Mouse (Mus musculus): ENCODE data around the gene Ubxn10. TPM values are rescaled to one million over a fixed set of nuclear protein-coding genes. Genes with fewer than 3 reads are reported as not detected.

The Ubxn10 gene
- polyA plus RNA-seq, 1 experiment = 1.0 TPM

- Histone ChIP-seq H3K9ac (ENCODE audit: low read depth, poor library complexity, severe bottlenecking) (no peak overlapping the region), H3K27ac (ENCODE audit: insufficient read depth, low read length) (no peak overlapping the region), H3K27me3 (ENCODE audit: control insufficient read depth, insufficient read depth, low read length, poor library complexity, severe bottlenecking) (no peaks in the 10 kb centered on the region), H3K4me1 (ENCODE audit: control insufficient read depth, insufficient read depth, low read length) (no peaks in the 10 kb centered on the region), H3K9me3 (replicated peaks; ENCODE audit: control insufficient read depth, insufficient read depth, low read length, poor library complexity, severe bottlenecking) (no peaks in the 10 kb centered on the region), H3K36me3 (ENCODE audit: control insufficient read depth, insufficient read depth, low read length, poor library complexity, severe bottlenecking) (no peaks in the 10 kb centered on the region), H3K4me3 (ENCODE audit: low read depth, low read length) (no peak overlapping the region)
- TF ChIP-seq EP300 (IDR thresholded peaks at IDR 0.05; ENCODE audit: insufficient read depth, low read depth, low read length) (no peak), POLR2A (IDR thresholded peaks at IDR 0.05; ENCODE audit: insufficient read depth, low read length) (no peak), CTCF (IDR thresholded peaks at IDR 0.05; ENCODE audit: low read depth, low read length) (no peak)
These were observed 64.8 kb downstream of the Ubxn10 start for GRCm38 (mm10) chr4:138672160-138672559.

- no peaks in the 10 kb centered on the region for H3K4me1 ChIP-seq (ENCODE audit: control insufficient read depth, insufficient read depth, low read length)
- no peak overlapping the region for H3K27ac ChIP-seq (ENCODE audit: insufficient read depth, low read length)
- no peak for TF ChIP-seq CTCF (IDR thresholded peaks at IDR 0.05; ENCODE audit: low read depth, low read length)
- no peak for TF ChIP-seq EP300 (IDR thresholded peaks at IDR 0.05; ENCODE audit: insufficient read depth, low read depth, low read length)
- TF ChIP-seq POLR2A (IDR thresholded peaks at IDR 0.05; ENCODE audit: insufficient read depth, low read length) = no peak
These were observed 66.7 kb downstream of the Ubxn10 start for GRCm38 (mm10) chr4:138670093-138670889.

GRCm38 (mm10) chr4:138666521-138666920, 70.4 kb downstream of the Ubxn10 start:
- Histone ChIP-seq H3K9ac (ENCODE audit: low read depth, poor library complexity, severe bottlenecking) (no peak overlapping the region), H3K9me3 (replicated peaks; ENCODE audit: control insufficient read depth, insufficient read depth, low read length, poor library complexity, severe bottlenecking) (no peaks in the 10 kb centered on the region), H3K27ac (ENCODE audit: insufficient read depth, low read length) (no peak overlapping the region)

More at GRCm38 (mm10) chr4:138670093-138670889, 66.7 kb downstream of the Ubxn10 start:
- no peaks in the 10 kb centered on the region for H3K27me3 ChIP-seq (ENCODE audit: control insufficient read depth, insufficient read depth, low read length, poor library complexity, severe bottlenecking)
- H3K9ac ChIP-seq (ENCODE audit: low read depth, poor library complexity, severe bottlenecking) = no peak overlapping the region
- H3K4me3 ChIP-seq (ENCODE audit: low read depth, low read length) = no peak overlapping the region
- no peaks in the 10 kb centered on the region for H3K9me3 ChIP-seq (replicated peaks; ENCODE audit: control insufficient read depth, insufficient read depth, low read length, poor library complexity, severe bottlenecking)
- H3K36me3 ChIP-seq (ENCODE audit: control insufficient read depth, insufficient read depth, low read length, poor library complexity, severe bottlenecking) = no peaks in the 10 kb centered on the region

GRCm38 (mm10) chr4:138659936-138660602, 76.9 kb downstream of the Ubxn10 start:
- TF ChIP-seq POLR2A (IDR thresholded peaks at IDR 0.05; ENCODE audit: insufficient read depth, low read length) = no peak
- H3K9me3 ChIP-seq (replicated peaks; ENCODE audit: control insufficient read depth, insufficient read depth, low read length, poor library complexity, severe bottlenecking) = no peaks in the 10 kb centered on the region
- no peaks in the 10 kb centered on the region for H3K27me3 ChIP-seq (ENCODE audit: control insufficient read depth, insufficient read depth, low read length, poor library complexity, severe bottlenecking)

More at GRCm38 (mm10) chr4:138666521-138666920, 70.4 kb downstream of the Ubxn10 start:
- Histone ChIP-seq H3K27me3 (ENCODE audit: control insufficient read depth, insufficient read depth, low read length, poor library complexity, severe bottlenecking) (no peaks in the 10 kb centered on the region), H3K36me3 (ENCODE audit: control insufficient read depth, insufficient read depth, low read length, poor library complexity, severe bottlenecking) (no peaks in the 10 kb centered on the region), H3K4me1 (ENCODE audit: control insufficient read depth, insufficient read depth, low read length) (no peaks in the 10 kb centered on the region), H3K4me3 (ENCODE audit: low read depth, low read length) (no peak overlapping the region)
- TF ChIP-seq EP300 (IDR thresholded peaks at IDR 0.05; ENCODE audit: insufficient read depth, low read depth, low read length) = no peak
- TF ChIP-seq CTCF (IDR thresholded peaks at IDR 0.05; ENCODE audit: low read depth, low read length) = no peak
- TF ChIP-seq POLR2A (IDR thresholded peaks at IDR 0.05; ENCODE audit: insufficient read depth, low read length) = no peak

More at GRCm38 (mm10) chr4:138659936-138660602, 76.9 kb downstream of the Ubxn10 start:
- Histone ChIP-seq H3K36me3 (ENCODE audit: control insufficient read depth, insufficient read depth, low read length, poor library complexity, severe bottlenecking) (no peaks in the 10 kb centered on the region), H3K4me1 (ENCODE audit: control insufficient read depth, insufficient read depth, low read length) (no peaks in the 10 kb centered on the region), H3K27ac (ENCODE audit: insufficient read depth, low read length) (no peak overlapping the region), H3K9ac (ENCODE audit: low read depth, poor library complexity, severe bottlenecking) (no peak overlapping the region), H3K4me3 (ENCODE audit: low read depth, low read length) (no peak overlapping the region)

Other genes starting within 250 kb of the Ubxn10 start
- not detected in 2 replicates for gene Vwa5b1, start 101.3 kb downstream of the Ubxn10 start, polyA plus RNA-seq (2011; ENCODE audit: insufficient read depth, insufficient read length, low read depth, missing spikeins)
- gene Pla2g2c, start 12.4 kb downstream of the Ubxn10 start, polyA plus RNA-seq (2011; ENCODE audit: insufficient read depth, insufficient read length, low read depth, missing spikeins) = 0.68 and 0.79 TPM in 2 replicates
- gene Pla2g2f, start 20.5 kb upstream of the Ubxn10 start, polyA plus RNA-seq (2011; ENCODE audit: insufficient read depth, insufficient read length, low read depth, missing spikeins) = not detected in 2 replicates
- 0.41 and 0.55 TPM in 2 replicates for gene Pla2g2d, start 38.6 kb upstream of the Ubxn10 start, polyA plus RNA-seq (2011; ENCODE audit: insufficient read depth, insufficient read length, low read depth, missing spikeins)
- gene Pla2g5, start 126.3 kb upstream of the Ubxn10 start, polyA plus RNA-seq (2011; ENCODE audit: insufficient read depth, insufficient read length, low read depth, missing spikeins) = 12.3 and 19.7 TPM in 2 replicates
- not detected in 2 replicates for gene Gm13030, start 136.8 kb upstream of the Ubxn10 start, polyA plus RNA-seq (2011; ENCODE audit: insufficient read depth, insufficient read length, low read depth, missing spikeins)
- gene Pla2g2e, start 140.8 kb upstream of the Ubxn10 start, polyA plus RNA-seq (2011; ENCODE audit: insufficient read depth, insufficient read length, low read depth, missing spikeins) = 1.2 TPM in 1 of 2 replicates, not detected in the other
- 8.7 and 9.2 TPM in 2 replicates for gene Otud3, start 176.8 kb upstream of the Ubxn10 start, polyA plus RNA-seq (2011; ENCODE audit: insufficient read depth, insufficient read length, low read depth, missing spikeins)
- gene Rnf186, start 229.9 kb upstream of the Ubxn10 start, polyA plus RNA-seq (2011; ENCODE audit: insufficient read depth, insufficient read length, low read depth, missing spikeins) = not detected in 2 replicates
- 3.0 and 3.9 TPM in 2 replicates for gene Tmco4, start 235.7 kb upstream of the Ubxn10 start, polyA plus RNA-seq (2011; ENCODE audit: insufficient read depth, insufficient read length, low read depth, missing spikeins)

Measured in ES-Bruce4 (cell line).